Mouse (Mus musculus) heart, adult 2 months (tissue): ENCODE measurements around the gene Dlg4.

Experiments
- CTCF ChIP-seq: fragments of 200-600 bp; IDR thresholded peaks from 2 replicates; pipeline ENCODE4 v1.8.1; 2022; ENCODE audit warnings: antibody characterized with exemption, mild to moderate bottlenecking, moderate library complexity
- EP300 ChIP-seq: fragments of 200-500 bp; IDR thresholded peaks from 2 replicates; pipeline ENCODE4 v1.6.1; 2011; ENCODE audit warnings: low read depth, low read length, control low read depth; ENCODE audit not compliant: insufficient read depth
- POLR2A ChIP-seq: fragments of 200-500 bp; IDR thresholded peaks from 2 replicates; pipeline ENCODE4 v1.6.1; 2011; ENCODE audit warnings: mild to moderate bottlenecking, low read depth, low read length, control low read depth; ENCODE audit not compliant: insufficient read depth

GRCm38 (mm10) chr11:70005521-70005920 lies 11.2 kb upstream of the Dlg4 start:
- no peak for TF ChIP-seq POLR2A
- TF ChIP-seq EP300: no peak
- peak; percentile 53 for TF ChIP-seq CTCF
